In the genomic region with DNA sequence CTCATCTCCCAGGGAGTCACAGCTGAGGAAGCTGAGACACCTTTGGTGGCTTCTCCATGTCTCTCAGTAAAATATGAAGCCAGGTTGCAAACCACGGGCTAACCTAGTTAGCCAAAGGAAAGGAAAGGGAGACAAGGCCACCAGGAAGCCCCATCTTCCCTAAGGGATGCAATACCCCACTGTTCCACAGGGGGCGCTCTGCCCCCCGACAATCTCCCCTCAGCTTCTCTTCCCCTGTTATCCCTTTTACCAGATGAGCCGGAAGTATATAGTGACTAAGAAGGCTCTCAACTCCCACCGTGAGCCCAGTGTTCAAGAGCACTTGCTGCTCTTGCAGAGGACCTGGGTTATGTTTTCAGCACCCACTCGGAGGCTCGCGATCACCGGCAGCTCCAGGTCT, we compare ENCODE assay signal across 13 mouse cellular contexts.
DNase-seq lines count a peak whose midpoint lies in the region; ATAC-seq and TF ChIP-seq lines count a peak whose summit lies in the region.
"Had no signal": no experiment of that assay in that cellular context is flagged by ENCODE, and none has a peak within 500 bp of the region (broad histone marks: within the 10 kb centered on the region; RNA-seq: fewer than 3 reads in every experiment).

No protein-coding gene starts in this region.

- peak; percentile 60 for TF ChIP-seq CTCF in gastrocnemius, adult 2 months (IDR thresholded peaks at IDR 0.05)
- TF ChIP-seq CTCF in kidney, postnatal 0 days (IDR thresholded peaks at IDR 0.05; ENCODE audit: low read depth) = peak; percentile 60

- no peak for ATAC-seq in kidney, postnatal 0 days (replicated peaks; ENCODE audit: low FRiP score, low read depth)

- no peak overlapping the region for H3K9ac ChIP-seq in kidney, postnatal 0 days (ENCODE audit: low read depth, low read length)
- H3K9ac ChIP-seq: forebrain, embryonic 13.5 days; limb, embryonic 13.5 days; neural tube, embryonic 13.5 days had no signal

- H3K36me3 ChIP-seq in kidney, postnatal 0 days (ENCODE audit: insufficient read depth, low read length) = no peaks in the 10 kb centered on the region
- H3K36me3 ChIP-seq: limb, embryonic 13.5 days; neural tube, embryonic 13.5 days had no signal

- intact Hi-C loops in gastrocnemius, adult 2 months (cut with DNase I) = no loop called here

- peaks cover 36% of the 10 kb centered on the region for H3K4me1 ChIP-seq in kidney, postnatal 0 days (replicated peaks; ENCODE audit: insufficient read depth, low read length)

- WGBS in kidney, postnatal 0 days = 40% methylated on average over 9 of the region's 9 CpGs

- H3K4me3 ChIP-seq in gastrocnemius, adult 2 months = no peak overlapping the region
- H3K4me3 ChIP-seq in kidney, postnatal 0 days (replicated peaks; ENCODE audit: low read depth, low read length) = no peak overlapping the region
- H3K4me3 ChIP-seq: forebrain, embryonic 13.5 days; limb, embryonic 13.5 days; neural tube, embryonic 13.5 days had no signal

- H3K9me3 ChIP-seq in kidney, postnatal 0 days (replicated peaks; ENCODE audit: low read length) = no peaks in the 10 kb centered on the region
- H3K9me3 ChIP-seq: forebrain, embryonic 13.5 days; limb, embryonic 13.5 days; neural tube, embryonic 13.5 days had no signal

- no peak overlapping the region for H3K4me2 ChIP-seq in kidney, postnatal 0 days (ENCODE audit: low read length)
- H3K4me2 ChIP-seq: forebrain, embryonic 13.5 days; limb, embryonic 13.5 days; neural tube, embryonic 13.5 days had no signal

- H3K27ac ChIP-seq in gastrocnemius, adult 2 months = no peak overlapping the region
- no peak overlapping the region for H3K27ac ChIP-seq in kidney, postnatal 0 days
- H3K27ac ChIP-seq: forebrain, embryonic 13.5 days; limb, embryonic 13.5 days; neural tube, embryonic 13.5 days had no signal

- DNase-seq in gastrocnemius, adult 2 months = no peak
- DNase-seq in gastrocnemius, postnatal 25 days = no peak
- DNase-seq in kidney, postnatal 0 days (ENCODE audit: low spot score) = no peak
- no peak for DNase-seq in kidney, postnatal 10 days
- peak; percentile 13 for DNase-seq in thymus, postnatal 4 days
- DNase-seq in thymus, postnatal 10 days (ENCODE audit: low spot score in 2 of 2) = no peak
- DNase-seq in urinary bladder, postnatal 10 days (ENCODE audit: low spot score) = no peak
- no peak for DNase-seq in urinary bladder, adult 18-20 months (ENCODE audit: low spot score in 2 of 2)
- DNase-seq: right cerebral cortex, postnatal 4 days; thymus, postnatal 25 days had no signal

- no peaks in the 10 kb centered on the region for H3K27me3 ChIP-seq in kidney, postnatal 0 days (ENCODE audit: insufficient read depth, low read length)
